Mouse (Mus musculus) splenic B cell, adult 2 months (primary cell): ENCODE data around the gene Ntm.

Experiments used
- DNase-seq: peaks from one replicate; pipeline ENCODE4 v3.0.0-alpha.2; 2011; ENCODE audit warnings: low read depth, low spot score
- H3K27me3 ChIP-seq: 2 replicates; pipeline ENCODE4 v1.6.1; 2012; ENCODE audit warnings: mild to moderate bottlenecking, low read length, moderate library complexity, mixed read lengths; ENCODE audit not compliant: control insufficient read depth, poor library complexity, insufficient read depth, severe bottlenecking
- H3K36me3 ChIP-seq: 2 replicates; pipeline ENCODE4 v1.6.1; 2012; ENCODE audit warnings: mild to moderate bottlenecking, low read length, moderate library complexity, mixed read lengths; ENCODE audit not compliant: control insufficient read depth, poor library complexity, insufficient read depth, severe bottlenecking

Ntm gene

GRCm38 (mm10) chr9:29464756-29465155, 498.2 kb downstream of the Ntm start:
- Histone ChIP-seq H3K27me3 (no peaks in the 10 kb centered on the region), H3K36me3 (no peaks in the 10 kb centered on the region)
- DNase-seq, result no peak

GRCm38 (mm10) chr9:29462970-29463593, 499.9 kb downstream of the Ntm start:
- DNase-seq, result no peak
- no peaks in the 10 kb centered on the region for H3K27me3 ChIP-seq
- H3K36me3 ChIP-seq, result no peaks in the 10 kb centered on the region

- H3K36me3 ChIP-seq, result no peaks in the 10 kb centered on the region
- no peak for DNase-seq
- H3K27me3 ChIP-seq, result no peaks in the 10 kb centered on the region
Observed at GRCm38 (mm10) chr9:29457976-29458572, 504.9 kb downstream of the Ntm start.

- H3K27me3 ChIP-seq, result no peaks in the 10 kb centered on the region
- no peaks in the 10 kb centered on the region for H3K36me3 ChIP-seq
- no peak for DNase-seq
Observed at GRCm38 (mm10) chr9:29456014-29456413, 506.9 kb downstream of the Ntm start.

GRCm38 (mm10) chr9:29451232-29451631, 511.7 kb downstream of the Ntm start:
- DNase-seq, result no peak
- H3K36me3 ChIP-seq, result no peaks in the 10 kb centered on the region
- no peaks in the 10 kb centered on the region for H3K27me3 ChIP-seq

- Histone ChIP-seq H3K27me3 (no peaks in the 10 kb centered on the region), H3K36me3 (no peaks in the 10 kb centered on the region)
- DNase-seq, result no peak
Observed at GRCm38 (mm10) chr9:29444001-29444400, 518.9 kb downstream of the Ntm start.

- Histone ChIP-seq H3K36me3 (no peaks in the 10 kb centered on the region), H3K27me3 (no peaks in the 10 kb centered on the region)
- DNase-seq, result no peak
Observed at GRCm38 (mm10) chr9:29439401-29439800, 523.5 kb downstream of the Ntm start.

- no peaks in the 10 kb centered on the region for H3K27me3 ChIP-seq
- DNase-seq, result no peak
- H3K36me3 ChIP-seq, result no peaks in the 10 kb centered on the region
Observed at GRCm38 (mm10) chr9:29434611-29435010, 528.3 kb downstream of the Ntm start.

- Histone ChIP-seq H3K27me3 (no peaks in the 10 kb centered on the region), H3K36me3 (no peaks in the 10 kb centered on the region)
- DNase-seq, result no peak
Observed at GRCm38 (mm10) chr9:29433910-29434309, 529.0 kb downstream of the Ntm start.

- Histone ChIP-seq H3K27me3 (no peaks in the 10 kb centered on the region), H3K36me3 (no peaks in the 10 kb centered on the region)
- DNase-seq, result no peak
Observed at GRCm38 (mm10) chr9:29433156-29433555, 529.8 kb downstream of the Ntm start.

- Histone ChIP-seq H3K27me3 (no peaks in the 10 kb centered on the region), H3K36me3 (no peaks in the 10 kb centered on the region)
- no peak for DNase-seq
Observed at GRCm38 (mm10) chr9:29431590-29431989, 531.4 kb downstream of the Ntm start.

- no peak for DNase-seq
- no peaks in the 10 kb centered on the region for H3K36me3 ChIP-seq
- no peaks in the 10 kb centered on the region for H3K27me3 ChIP-seq
Observed at GRCm38 (mm10) chr9:29430189-29430588, 532.8 kb downstream of the Ntm start.

GRCm38 (mm10) chr9:29428322-29428721, 534.6 kb downstream of the Ntm start:
- DNase-seq, result no peak
- Histone ChIP-seq H3K36me3 (no peaks in the 10 kb centered on the region), H3K27me3 (no peaks in the 10 kb centered on the region)

GRCm38 (mm10) chr9:29426261-29426660, 536.7 kb downstream of the Ntm start:
- Histone ChIP-seq H3K27me3 (no peaks in the 10 kb centered on the region), H3K36me3 (no peaks in the 10 kb centered on the region)
- no peak for DNase-seq

GRCm38 (mm10) chr9:29415578-29415977, 547.4 kb downstream of the Ntm start:
- no peak for DNase-seq
- Histone ChIP-seq H3K36me3 (no peaks in the 10 kb centered on the region), H3K27me3 (no peaks in the 10 kb centered on the region)

- Histone ChIP-seq H3K36me3 (no peaks in the 10 kb centered on the region), H3K27me3 (no peaks in the 10 kb centered on the region)
- DNase-seq, result no peak
Observed at GRCm38 (mm10) chr9:29413126-29413525, 549.8 kb downstream of the Ntm start.
